Mouse (Mus musculus) intestine, postnatal 0 days (tissue): ENCODE results near the gene Crabp1. TPM values are rescaled to one million over a fixed set of nuclear protein-coding genes. Genes with fewer than 3 reads are reported as not detected.
A peak's percentile ranks its signal among the peaks of the same experiment; 100 is the strongest.

Source experiments
- ATAC-seq: fragments of 200-750 bp; cut with Nextera tagmentation; 2 replicates; pipeline ENCODE4 v1.8.0; 2017; ENCODE audit warnings: mild to moderate bottlenecking, moderate TSS enrichment, moderate library complexity
- H3K27ac ChIP-seq: fragments of 300-500 bp; sonication (generic); 2 replicates; pipeline ENCODE4 v1.5.1; 2014; ENCODE audit warnings: mild to moderate bottlenecking, low read depth, low read length, moderate library complexity
- H3K27me3 ChIP-seq: fragments of 300-500 bp; sonication (generic); replicated peaks from 2 replicates; pipeline ENCODE4 v1.6.1; 2014; ENCODE audit warnings: low read length, mixed read lengths; ENCODE audit not compliant: control insufficient read depth, insufficient read depth
- H3K36me3 ChIP-seq: fragments of 300-500 bp; sonication (generic); 2 replicates; pipeline ENCODE4 v1.6.1; 2014; ENCODE audit warnings: mild to moderate bottlenecking, moderate library complexity; ENCODE audit not compliant: control insufficient read depth, insufficient read depth
- H3K4me1 ChIP-seq: fragments of 300-500 bp; sonication (generic); replicated peaks from 2 replicates; pipeline ENCODE4 v1.6.1; 2014; ENCODE audit warnings: antibody characterized with exemption, low read length, mixed read lengths; ENCODE audit not compliant: control insufficient read depth, insufficient read depth
- H3K4me2 ChIP-seq: fragments of 300-500 bp; sonication (generic); replicated peaks from 2 replicates; pipeline ENCODE4 v1.6.1; 2014; ENCODE audit warnings: low read depth, mild to moderate bottlenecking, moderate library complexity
- H3K4me3 ChIP-seq: fragments of 300-500 bp; sonication (generic); 2 replicates; pipeline ENCODE4 v1.5.1; 2014; ENCODE audit warnings: low read depth, low read length
- H3K9ac ChIP-seq: fragments of 300-500 bp; sonication (generic); 2 replicates; pipeline ENCODE4 v1.6.1; 2014; ENCODE audit warnings: mild to moderate bottlenecking, low read depth, low read length
- H3K9me3 ChIP-seq: fragments of 300-500 bp; sonication (generic); 2 replicates; pipeline ENCODE4 v1.6.1; 2016; ENCODE audit warnings: mixed run types; ENCODE audit not compliant: control insufficient read depth
- CTCF ChIP-seq: sonication (generic); IDR thresholded peaks from 2 replicates; pipeline ENCODE4 v1.5.1; 2016; ENCODE audit warnings: low read depth, mild to moderate bottlenecking, control low read depth, antibody characterized with exemption, moderate library complexity
- WGBS: fragments of 180-500 bp; shearing (Covaris S2); extraction: QIAGEN DNeasy Blood & Tissue Kit; methylation state at CpG from one replicate; pipeline ENCODE4 v1.1.7; 2014; 5-methylcytosine and 5-hydroxymethylcytosine counted together
- polyA plus RNA-seq: library from polyadenylated mRNA; unstranded; fragments of >200 nt; fragmentation: Nextera tagmentation; extraction: Ambion mirVana; gene quantifications from 2 replicates; pipeline ENCODE4 v1.2.1, GENCODE M21; 2015

The Crabp1 gene
- 3.2 and 3.5 TPM in 2 replicates for polyA plus RNA-seq

DNA sequence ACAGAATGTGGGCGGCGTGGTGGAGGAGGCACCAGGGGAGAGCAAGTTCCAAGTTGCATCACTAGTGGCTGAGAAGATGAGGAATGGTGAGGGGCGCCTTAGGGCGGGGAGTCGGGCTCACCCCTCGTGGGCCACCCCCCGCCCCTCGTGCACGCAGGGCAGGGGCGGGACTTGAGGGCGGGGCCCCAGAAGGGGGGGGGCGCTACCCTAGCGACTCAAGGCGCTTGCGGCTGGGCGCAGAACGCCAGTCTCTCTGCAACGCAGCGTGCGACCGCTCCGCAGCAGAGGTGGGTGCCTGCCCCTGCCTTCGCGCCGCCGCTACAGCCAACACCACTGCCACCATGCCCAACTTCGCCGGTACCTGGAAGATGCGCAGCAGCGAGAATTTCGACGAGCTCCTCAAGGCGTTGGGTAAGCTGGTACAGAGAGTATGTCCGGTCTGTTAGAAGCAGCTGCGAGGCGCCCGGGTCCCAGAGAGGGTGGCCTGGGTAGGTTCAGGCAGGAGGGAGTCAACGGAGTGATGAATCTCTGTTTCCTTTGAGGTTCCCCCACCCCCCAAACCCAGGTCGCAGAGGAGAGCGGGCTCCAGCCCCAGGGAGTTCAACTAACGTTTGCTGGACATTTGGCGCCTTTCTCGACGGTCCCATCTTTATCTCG is at the start of gene Crabp1:
Gene Crabp1 (plus strand): TSS at position 188 of the 657 bp plus-strand sequence.
- Histone ChIP-seq H3K9ac (no peak within 1 kb of the TSS), H3K4me3 (peak within 1 kb of the TSS; percentile 29), H3K36me3 (no peaks in the 10 kb centered on the region), H3K4me2 (peak within 1 kb of the TSS; percentile 60), H3K4me1 (no peaks in the 10 kb centered on the region), H3K9me3 (no peaks in the 10 kb centered on the region), H3K27ac (no peak within 1 kb of the TSS), H3K27me3 (peaks cover 55% of the 10 kb centered on the region)
- no peak for TF ChIP-seq CTCF
- WGBS = 2% methylated on average over 39 of the region's 45 CpGs
- no peak for ATAC-seq

DNA sequence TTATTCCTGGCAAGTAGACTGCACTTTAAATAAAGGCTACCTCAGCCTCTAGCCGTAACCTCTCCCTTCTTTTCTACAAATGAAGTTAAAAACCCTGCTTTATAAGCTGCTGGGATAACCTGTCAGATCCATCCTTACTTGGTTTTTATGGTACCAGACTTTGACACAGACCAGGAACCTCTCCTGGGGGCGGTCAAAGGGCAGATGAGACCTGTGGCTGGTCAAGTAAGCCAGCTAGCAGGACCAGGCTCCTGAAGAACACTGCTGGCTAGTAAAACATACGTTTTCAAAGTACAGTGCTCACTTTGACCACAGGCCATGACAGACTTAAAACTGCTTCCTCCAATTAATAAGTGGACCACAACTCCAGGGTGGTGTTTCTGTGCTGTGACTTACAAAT is 48.8 kb upstream of the Crabp1 start:
- no peak overlapping the region for H3K4me3 ChIP-seq
- no peaks in the 10 kb centered on the region for H3K4me1 ChIP-seq
- TF ChIP-seq CTCF = no peak
- no peaks in the 10 kb centered on the region for H3K27me3 ChIP-seq
- no peak overlapping the region; the same call in 1 of the 2 replicates for H3K27ac ChIP-seq
- 71% methylated on average over 3 of the region's 3 CpGs for WGBS
- H3K9ac ChIP-seq = no peak overlapping the region
- no peak overlapping the region for H3K4me2 ChIP-seq
- no peaks in the 10 kb centered on the region for H3K9me3 ChIP-seq
- H3K36me3 ChIP-seq = peaks cover 57% of the 10 kb centered on the region
- no peak; the same call in 1 of the 2 replicates for ATAC-seq

DNA sequence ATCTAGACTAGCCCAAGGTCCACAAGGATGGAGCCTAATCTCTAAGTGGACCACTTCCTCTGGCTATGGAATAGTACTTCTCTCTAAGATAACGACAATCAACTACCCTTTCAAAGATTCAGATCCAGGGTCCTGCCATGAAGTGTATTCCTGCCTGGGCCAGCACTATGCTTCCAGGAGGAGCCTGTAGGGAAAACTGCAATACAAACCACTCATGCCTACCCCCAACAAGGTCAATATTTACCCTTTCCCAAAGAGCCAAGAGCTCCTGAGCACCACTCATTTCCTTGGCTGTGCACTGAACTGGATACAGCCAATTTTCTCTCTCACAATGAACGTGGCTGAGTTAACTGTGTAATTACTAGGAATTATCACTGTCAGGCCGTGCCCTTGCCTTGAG is 47.0 kb upstream of the Crabp1 start:
- Histone ChIP-seq H3K27ac (no peak overlapping the region), H3K27me3 (no peaks in the 10 kb centered on the region), H3K9me3 (no peaks in the 10 kb centered on the region), H3K4me1 (no peaks in the 10 kb centered on the region), H3K36me3 (peaks cover 66% of the 10 kb centered on the region), H3K4me3 (no peak overlapping the region), H3K9ac (no peak overlapping the region), H3K4me2 (no peak overlapping the region)
- no peak for TF ChIP-seq CTCF
- no peak for ATAC-seq
- WGBS = 68% methylated on average over 3 of the region's 3 CpGs

DNA sequence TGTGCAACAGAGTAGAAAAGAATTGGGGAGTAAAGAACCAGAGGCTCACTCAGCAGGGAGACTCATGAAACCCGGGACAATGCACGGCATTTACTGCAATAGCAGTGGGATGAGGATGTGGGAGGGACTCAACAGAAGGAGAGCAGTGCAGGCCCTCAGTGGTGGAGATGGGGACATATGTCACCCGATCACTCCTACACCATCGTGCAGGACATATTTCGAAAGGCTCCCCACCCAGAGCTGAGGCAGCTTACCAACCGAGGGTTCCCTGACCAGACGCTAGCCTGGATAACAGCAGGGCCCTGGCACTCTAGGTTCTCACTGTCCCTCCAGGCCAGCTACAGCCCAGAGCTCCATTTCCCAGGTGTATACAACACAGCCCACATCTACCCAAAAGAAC is 42.4 kb upstream of the Crabp1 start:
- no peak overlapping the region for H3K4me3 ChIP-seq
- no peaks in the 10 kb centered on the region for H3K9me3 ChIP-seq
- TF ChIP-seq CTCF = no peak
- H3K4me2 ChIP-seq = no peak overlapping the region
- no peak overlapping the region for H3K9ac ChIP-seq
- no peak for ATAC-seq
- peaks cover 80% of the 10 kb centered on the region for H3K36me3 ChIP-seq
- no peaks in the 10 kb centered on the region for H3K4me1 ChIP-seq
- no peak overlapping the region for H3K27ac ChIP-seq
- H3K27me3 ChIP-seq = no peaks in the 10 kb centered on the region
- WGBS = 94% methylated on average over 7 of the region's 7 CpGs

DNA sequence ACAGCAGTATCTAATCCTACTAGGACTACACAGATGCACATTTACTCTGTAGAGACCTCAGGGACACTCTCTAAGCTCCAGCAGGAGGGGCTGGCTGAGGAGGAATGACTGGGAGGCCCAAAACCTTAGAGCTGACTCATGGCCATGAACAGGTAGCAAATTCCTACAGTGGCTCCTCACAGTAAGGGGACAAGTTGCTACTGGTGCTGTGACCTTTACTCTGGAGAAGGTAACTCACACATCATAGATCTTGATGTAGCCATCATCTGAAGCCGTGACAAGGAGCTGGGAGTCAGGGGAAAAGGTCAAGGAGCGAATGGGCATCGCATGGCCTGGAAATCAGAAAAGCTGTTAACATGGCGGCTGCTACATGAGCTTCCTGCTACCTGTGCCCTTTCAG is 42.0 kb upstream of the Crabp1 start:
- H3K36me3 ChIP-seq = peaks cover 80% of the 10 kb centered on the region
- no peaks in the 10 kb centered on the region for H3K27me3 ChIP-seq
- no peaks in the 10 kb centered on the region for H3K9me3 ChIP-seq
- ATAC-seq = no peak
- no peaks in the 10 kb centered on the region for H3K4me1 ChIP-seq
- no peak overlapping the region for H3K4me3 ChIP-seq
- H3K27ac ChIP-seq = no peak overlapping the region
- WGBS = 85% methylated on average over 4 of the region's 4 CpGs
- no peak for TF ChIP-seq CTCF
- H3K9ac ChIP-seq = no peak overlapping the region
- no peak overlapping the region for H3K4me2 ChIP-seq

DNA sequence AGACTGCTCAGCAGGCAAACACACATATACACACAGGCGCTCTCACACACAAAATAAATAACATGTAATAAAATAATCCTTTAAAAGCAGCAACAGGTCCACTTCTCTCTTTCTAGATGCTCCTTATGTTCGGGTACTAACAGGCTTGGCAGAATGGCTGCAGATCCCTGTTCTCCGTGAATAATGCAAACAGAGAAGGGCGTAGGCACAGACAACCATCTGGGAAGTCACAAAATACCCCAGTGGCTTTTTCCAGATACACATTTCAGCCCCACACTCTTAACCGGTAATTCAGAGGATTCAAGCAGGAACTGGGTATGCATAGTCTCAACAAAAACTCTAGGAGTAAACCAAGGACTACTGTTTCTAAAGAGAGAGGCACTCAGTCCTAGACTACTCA is 38.2 kb upstream of the Crabp1 start:
- H3K27me3 ChIP-seq = no peaks in the 10 kb centered on the region
- no peaks in the 10 kb centered on the region for H3K4me1 ChIP-seq
- no peak overlapping the region for H3K9ac ChIP-seq
- no peak for TF ChIP-seq CTCF
- WGBS = 80% methylated on average over 5 of the region's 5 CpGs
- no peaks in the 10 kb centered on the region for H3K9me3 ChIP-seq
- ATAC-seq = no peak
- H3K4me3 ChIP-seq = no peak overlapping the region
- peaks cover 85% of the 10 kb centered on the region for H3K36me3 ChIP-seq
- H3K27ac ChIP-seq = no peak overlapping the region
- H3K4me2 ChIP-seq = no peak overlapping the region
